Mouse (Mus musculus) kidney, embryonic 16.5 days (tissue): ENCODE data around the gene Tifa. TPM values are rescaled to one million over a fixed set of nuclear protein-coding genes. Genes with fewer than 3 reads are reported as not detected.
A peak's percentile ranks its signal among the peaks of the same experiment; 100 is the strongest.

Experiments
- ATAC-seq: fragments of 200-750 bp; cut with Nextera tagmentation; 2 replicates; pipeline ENCODE4 v1.8.0; 2017; ENCODE audit warnings: moderate TSS enrichment; ENCODE audit not compliant: low FRiP score, low TSS enrichment
- H3K27ac ChIP-seq: fragments of 300-500 bp; sonication (generic); 2 replicates; pipeline ENCODE4 v1.5.1; 2014; ENCODE audit warnings: low read length
- H3K27me3 ChIP-seq: fragments of 300-500 bp; sonication (generic); 2 replicates; pipeline ENCODE4 v1.6.1; 2014; ENCODE audit warnings: low read length, control low read depth, mixed read lengths; ENCODE audit not compliant: insufficient read depth
- H3K36me3 ChIP-seq: fragments of 300-500 bp; sonication (generic); 2 replicates; pipeline ENCODE4 v1.6.1; 2014; ENCODE audit warnings: low read length, control low read depth, mixed read lengths; ENCODE audit not compliant: insufficient read depth
- H3K4me1 ChIP-seq: fragments of 300-500 bp; sonication (generic); 2 replicates; pipeline ENCODE4 v1.6.1; 2014; ENCODE audit warnings: low read length, control low read depth, mixed read lengths; ENCODE audit not compliant: insufficient read depth
- H3K4me2 ChIP-seq: fragments of 300-500 bp; sonication (generic); replicated peaks from 2 replicates; pipeline ENCODE4 v1.6.1; 2014; ENCODE audit warnings: low read depth, low read length
- H3K4me3 ChIP-seq: fragments of 300-500 bp; sonication (generic); 2 replicates; pipeline ENCODE4 v1.5.1; 2014; ENCODE audit warnings: mild to moderate bottlenecking, low read length
- H3K9ac ChIP-seq: fragments of 300-500 bp; sonication (generic); replicated peaks from 2 replicates; pipeline ENCODE4 v1.6.1; 2014; ENCODE audit warnings: low read length
- H3K9me3 ChIP-seq: fragments of 300-500 bp; sonication (generic); 2 replicates; pipeline ENCODE4 v1.6.1; 2016; ENCODE audit warnings: low read length, control low read depth
- WGBS: fragments of 180-500 bp; shearing (Covaris S2); extraction: QIAGEN DNeasy Blood & Tissue Kit; methylation state at CpG from one replicate; pipeline ENCODE4 v1.1.7; 2014; 5-methylcytosine and 5-hydroxymethylcytosine counted together
- polyA plus RNA-seq: library from polyadenylated mRNA; unstranded; fragments of >200 nt; fragmentation: Nextera tagmentation; extraction: Ambion mirVana; gene quantifications from 2 replicates; pipeline ENCODE4 v1.2.1, GENCODE M21; 2015

Tifa gene
- polyA plus RNA-seq, 1 experiment from 2014 or later: 5.4 TPM

- no peak overlapping the region for H3K4me2 ChIP-seq
- H3K4me1 ChIP-seq: no peaks in the 10 kb centered on the region
- H3K27ac ChIP-seq: no peak overlapping the region
- no peaks in the 10 kb centered on the region for H3K27me3 ChIP-seq
- H3K9ac ChIP-seq: no peak overlapping the region
- no peak for ATAC-seq
- H3K36me3 ChIP-seq: no peaks in the 10 kb centered on the region
- H3K9me3 ChIP-seq: 0 out of 2 replicates have a peak, but pooled peaks cover 4% of the 10 kb centered on the region
- 65% methylated on average over 9 of the region's 9 CpGs for WGBS
- no peak overlapping the region for H3K4me3 ChIP-seq
These were observed 61.4 kb downstream of the Tifa start for GRCm38 (mm10) chr3:127850776-127851646.

- Histone ChIP-seq H3K27ac (no peak overlapping the region), H3K9ac (no peak overlapping the region), H3K4me3 (no peak overlapping the region), H3K27me3 (no peaks in the 10 kb centered on the region), H3K4me1 (no peaks in the 10 kb centered on the region), H3K9me3 (no peaks in the 10 kb centered on the region), H3K4me2 (no peak overlapping the region), H3K36me3 (no peaks in the 10 kb centered on the region)
- 79% methylated on average over 9 of the region's 9 CpGs for WGBS
- ATAC-seq: no peak
These were observed 63.1 kb downstream of the Tifa start for GRCm38 (mm10) chr3:127852722-127853121.

GRCm38 (mm10) chr3:127853431-127854206, 64.0 kb downstream of the Tifa start:
- H3K27me3 ChIP-seq: no peaks in the 10 kb centered on the region
- no peak overlapping the region for H3K9ac ChIP-seq
- peak; percentile 67; the same call in 1 of the 2 replicates for ATAC-seq
- no peak overlapping the region for H3K4me3 ChIP-seq
- H3K4me2 ChIP-seq: no peak overlapping the region
- H3K4me1 ChIP-seq: no peaks in the 10 kb centered on the region
- H3K27ac ChIP-seq: no peak overlapping the region
- H3K9me3 ChIP-seq: no peaks in the 10 kb centered on the region
- 33% methylated on average over 15 of the region's 15 CpGs for WGBS
- H3K36me3 ChIP-seq: no peaks in the 10 kb centered on the region

GRCm38 (mm10) chr3:127861340-127861739, 71.7 kb downstream of the Tifa start:
- Histone ChIP-seq H3K9me3 (0 out of 2 replicates have a peak, but pooled peaks cover 4% of the 10 kb centered on the region), H3K4me2 (no peak overlapping the region), H3K9ac (no peak overlapping the region), H3K36me3 (no peaks in the 10 kb centered on the region), H3K4me3 (no peak overlapping the region), H3K27me3 (no peaks in the 10 kb centered on the region), H3K27ac (peak overlapping the region; percentile 76; the same call in 1 of the 2 replicates), H3K4me1 (no peaks in the 10 kb centered on the region)
- 74% methylated on average over 11 of the region's 11 CpGs for WGBS
- peak; percentile 82 for ATAC-seq

GRCm38 (mm10) chr3:127862479-127862878, 72.9 kb downstream of the Tifa start:
- no peak overlapping the region for H3K9ac ChIP-seq
- H3K9me3 ChIP-seq: 0 out of 2 replicates have a peak, but pooled peaks cover 4% of the 10 kb centered on the region
- no peak overlapping the region for H3K4me2 ChIP-seq
- no peaks in the 10 kb centered on the region for H3K36me3 ChIP-seq
- ATAC-seq: no peak
- H3K4me3 ChIP-seq: no peak overlapping the region
- WGBS: 74% methylated on average over 4 of the region's 4 CpGs
- H3K4me1 ChIP-seq: no peaks in the 10 kb centered on the region
- H3K27ac ChIP-seq: peak overlapping the region; percentile 76; the same call in 1 of the 2 replicates
- H3K27me3 ChIP-seq: no peaks in the 10 kb centered on the region

GRCm38 (mm10) chr3:127863571-127863970, 74.0 kb downstream of the Tifa start:
- WGBS: 66% methylated on average over 3 of the region's 3 CpGs
- no peak overlapping the region for H3K27ac ChIP-seq
- no peaks in the 10 kb centered on the region for H3K4me1 ChIP-seq
- no peak for ATAC-seq
- 0 out of 2 replicates have a peak, but pooled peaks cover 4% of the 10 kb centered on the region for H3K9me3 ChIP-seq
- H3K36me3 ChIP-seq: no peaks in the 10 kb centered on the region
- H3K27me3 ChIP-seq: no peaks in the 10 kb centered on the region
- H3K4me2 ChIP-seq: no peak overlapping the region
- no peak overlapping the region for H3K4me3 ChIP-seq
- H3K9ac ChIP-seq: no peak overlapping the region

GRCm38 (mm10) chr3:127864242-127864641, 74.6 kb downstream of the Tifa start:
- H3K27ac ChIP-seq: 0 out of 2 replicates have a peak overlapping the region, but pooled peaks have one; percentile 25

GRCm38 (mm10) chr3:127868046-127868758, 78.6 kb downstream of the Tifa start:
- WGBS: 80% methylated on average over 9 of the region's 9 CpGs
- no peak for ATAC-seq
- Histone ChIP-seq H3K9me3 (no peaks in the 10 kb centered on the region), H3K27ac (no peak overlapping the region), H3K9ac (no peak overlapping the region), H3K27me3 (no peaks in the 10 kb centered on the region), H3K4me1 (no peaks in the 10 kb centered on the region), H3K4me2 (no peak overlapping the region), H3K36me3 (no peaks in the 10 kb centered on the region), H3K4me3 (no peak overlapping the region)

More at GRCm38 (mm10) chr3:127864242-127864641, 74.6 kb downstream of the Tifa start:
- Histone ChIP-seq H3K4me2 (no peak overlapping the region), H3K9me3 (0 out of 2 replicates have a peak, but pooled peaks cover 1% of the 10 kb centered on the region), H3K9ac (no peak overlapping the region), H3K4me3 (no peak overlapping the region), H3K27me3 (no peaks in the 10 kb centered on the region), H3K4me1 (no peaks in the 10 kb centered on the region), H3K36me3 (no peaks in the 10 kb centered on the region)
- no peak for ATAC-seq
- 24% methylated on average over 2 of the region's 2 CpGs for WGBS

GRCm38 (mm10) chr3:127868880-127869279, 79.3 kb downstream of the Tifa start:
- 81% methylated on average over 5 of the region's 5 CpGs for WGBS
- H3K4me1 ChIP-seq: no peaks in the 10 kb centered on the region
- no peaks in the 10 kb centered on the region for H3K36me3 ChIP-seq
- no peak overlapping the region for H3K4me3 ChIP-seq
- ATAC-seq: no peak
- H3K4me2 ChIP-seq: no peak overlapping the region
- no peaks in the 10 kb centered on the region for H3K9me3 ChIP-seq
- no peak overlapping the region for H3K9ac ChIP-seq
- no peaks in the 10 kb centered on the region for H3K27me3 ChIP-seq
- H3K27ac ChIP-seq: no peak overlapping the region
